In genomic region chr13:54799701-54800100, GRCm38 (mm10) we compare ENCODE assay signal across 9 mouse cellular contexts. TPM values are rescaled to one million over a fixed set of nuclear protein-coding genes. Genes with fewer than 3 reads are reported as not detected.
DNase-seq lines count a peak whose midpoint lies in the region; ATAC-seq and TF ChIP-seq lines count a peak whose summit lies in the region.
"Had no signal": no experiment of that assay in that cellular context is flagged by ENCODE, and none has a peak within 500 bp of the region (broad histone marks: within the 10 kb centered on the region; RNA-seq: fewer than 3 reads in every experiment).

No protein-coding gene starts in this region.

- no peak for TF ChIP-seq EP300 in liver, embryonic 14.5 days (IDR thresholded peaks at IDR 0.05; ENCODE audit: low read depth)

- H3K4me1 ChIP-seq in bone marrow, adult 2 months (ENCODE audit: control insufficient read depth, insufficient read depth, low read length): no peaks in the 10 kb centered on the region
- H3K4me1 ChIP-seq in embryonic fibroblast, embryonic 13.5 days (ENCODE audit: control insufficient read depth, insufficient read depth, low read length): no peaks in the 10 kb centered on the region
- H3K4me1 ChIP-seq in heart, embryonic 11.5 days (ENCODE audit: control insufficient read depth, insufficient read depth, low read length): no peaks in the 10 kb centered on the region
- H3K4me1 ChIP-seq in kidney, postnatal 0 days (replicated peaks; ENCODE audit: insufficient read depth, low read length): no peaks in the 10 kb centered on the region
- H3K4me1 ChIP-seq in liver, embryonic 14.5 days (replicated peaks; ENCODE audit: control insufficient read depth in 2 of 2, insufficient read depth in 2 of 2, low read length in 1 of 2): no peaks in the 10 kb centered on the region
- no peaks in the 10 kb centered on the region for H3K4me1 ChIP-seq in neural tube, embryonic 14.5 days (ENCODE audit: control insufficient read depth, insufficient read depth, low read length)

- ATAC-seq in heart, embryonic 11.5 days (replicated peaks; ENCODE audit: insufficient number of reproducible peaks, low FRiP score, low TSS enrichment): no peak
- no peak for ATAC-seq in kidney, postnatal 0 days (replicated peaks; ENCODE audit: low FRiP score, low read depth)
- no peak for ATAC-seq in liver, embryonic 14.5 days (ENCODE audit: insufficient read depth)
- no peak for ATAC-seq in neural tube, embryonic 14.5 days (ENCODE audit: low read depth)

- H3K4me2 ChIP-seq in heart, embryonic 11.5 days: peak overlapping the region; percentile 46
- no peak overlapping the region for H3K4me2 ChIP-seq in kidney, postnatal 0 days (ENCODE audit: low read length)
- H3K4me2 ChIP-seq in liver, embryonic 14.5 days (ENCODE audit: low read depth): no peak overlapping the region
- no peak overlapping the region; the same call in 1 of the 2 replicates for H3K4me2 ChIP-seq in neural tube, embryonic 14.5 days (ENCODE audit: low read depth, low read length)

- no peak overlapping the region for H3K27ac ChIP-seq in bone marrow, adult 2 months (ENCODE audit: control insufficient read depth, insufficient read depth, low read depth, low read length, poor library complexity)
- H3K27ac ChIP-seq in embryonic fibroblast, embryonic 13.5 days (ENCODE audit: insufficient read depth, low read length): no peak overlapping the region
- no peak overlapping the region for H3K27ac ChIP-seq in heart, embryonic 11.5 days (ENCODE audit: low read depth, low read length)
- no peak overlapping the region for H3K27ac ChIP-seq in kidney, postnatal 0 days
- H3K27ac ChIP-seq in liver, embryonic 14.5 days: no peak overlapping the region
- no peak overlapping the region for H3K27ac ChIP-seq in neural tube, embryonic 14.5 days (ENCODE audit: low read depth, low read length)

- TF ChIP-seq POLR2A in bone marrow, adult 2 months (IDR thresholded peaks at IDR 0.05; ENCODE audit: borderline replicate concordance, control insufficient read depth, low read depth, low read length): no peak
- no peak for TF ChIP-seq POLR2A in embryonic fibroblast, embryonic 13.5 days (IDR thresholded peaks at IDR 0.05; ENCODE audit: low read depth, low read length)

- H3K4me3 ChIP-seq in bone marrow, adult 2 months (replicated peaks; ENCODE audit: control insufficient read depth, low read depth, low read length): no peak overlapping the region
- no peak overlapping the region for H3K4me3 ChIP-seq in embryonic fibroblast, embryonic 13.5 days (ENCODE audit: insufficient read depth, low read length)
- 0 out of 2 replicates have a peak overlapping the region, but pooled peaks have one; percentile 2 for H3K4me3 ChIP-seq in heart, embryonic 11.5 days (ENCODE audit: low read depth, low read length)
- H3K4me3 ChIP-seq in kidney, postnatal 0 days (replicated peaks; ENCODE audit: low read depth, low read length): no peak overlapping the region
- no peak overlapping the region for H3K4me3 ChIP-seq in liver, embryonic 14.5 days (ENCODE audit: insufficient read depth in 1 of 2, low read depth in 2 of 2, low read length in 2 of 2)
- no peak overlapping the region for H3K4me3 ChIP-seq in neural tube, embryonic 14.5 days (ENCODE audit: low read depth, low read length)
- H3K4me3 ChIP-seq: erythroblast, embryonic 14.5 days had no signal

- no peaks in the 10 kb centered on the region for H3K36me3 ChIP-seq in heart, embryonic 11.5 days (ENCODE audit: control insufficient read depth, insufficient read depth, low read length)
- no peaks in the 10 kb centered on the region for H3K36me3 ChIP-seq in kidney, postnatal 0 days (ENCODE audit: insufficient read depth, low read length)
- H3K36me3 ChIP-seq in liver, embryonic 14.5 days (replicated peaks; ENCODE audit: control insufficient read depth, insufficient read depth, low read depth): no peaks in the 10 kb centered on the region
- H3K36me3 ChIP-seq in neural tube, embryonic 14.5 days (ENCODE audit: control insufficient read depth, insufficient read depth, low read length): no peaks in the 10 kb centered on the region

- DNase-seq in CD4-positive, CD25-positive, alpha-beta regulatory T cell, adult 2 months (ENCODE audit: low read depth, low spot score): peak; percentile 83
- DNase-seq in kidney, postnatal 0 days (ENCODE audit: low spot score): peak; percentile 79
- DNase-seq in liver, embryonic 14.5 days (ENCODE audit: low read depth in 3 of 3, low spot score in 3 of 3): peak; percentile 25 to 32 (median 30)
- peak; percentile 62 for DNase-seq in telencephalon, adult 2 months (ENCODE audit: low read depth, low spot score)

- 24% methylated on average over 9 of the region's 9 CpGs for WGBS in bone marrow, adult 2 months
- 14% methylated on average over 9 of the region's 9 CpGs for WGBS in heart, embryonic 11.5 days (ENCODE audit: insufficient replicate concordance)
- WGBS in kidney, postnatal 0 days: 18% methylated on average over 9 of the region's 9 CpGs
- WGBS in liver, embryonic 14.5 days (ENCODE audit: insufficient replicate concordance): 16% methylated on average over 9 of the region's 9 CpGs
- WGBS in neural tube, embryonic 14.5 days: 19% methylated on average over 9 of the region's 9 CpGs

- TF ChIP-seq CTCF in bone marrow, adult 2 months (IDR thresholded peaks at IDR 0.05; ENCODE audit: control insufficient read depth, insufficient read depth, low read length): peak; percentile 95
- TF ChIP-seq CTCF in embryonic fibroblast, embryonic 13.5 days (IDR thresholded peaks at IDR 0.05; ENCODE audit: borderline replicate concordance, insufficient read depth, low read length): peak; percentile 95
- peak; percentile 98 for TF ChIP-seq CTCF in kidney, postnatal 0 days (IDR thresholded peaks at IDR 0.05; ENCODE audit: low read depth)
- TF ChIP-seq CTCF in liver, embryonic 14.5 days (IDR thresholded peaks at IDR 0.05; ENCODE audit: low read depth): peak; percentile 94

- H3K27me3 ChIP-seq in heart, embryonic 11.5 days (ENCODE audit: control insufficient read depth, insufficient read depth, low read length): peaks cover 15% of the 10 kb centered on the region
- H3K27me3 ChIP-seq in kidney, postnatal 0 days (ENCODE audit: insufficient read depth, low read length): 0 out of 2 replicates have a peak, but pooled peaks cover 7% of the 10 kb centered on the region
- H3K27me3 ChIP-seq in liver, embryonic 14.5 days (ENCODE audit: control insufficient read depth, insufficient read depth, low read length): no peaks in the 10 kb centered on the region
- H3K27me3 ChIP-seq in neural tube, embryonic 14.5 days (ENCODE audit: control insufficient read depth, insufficient read depth, low read length): no peaks in the 10 kb centered on the region

- H3K9me3 ChIP-seq in heart, embryonic 11.5 days (replicated peaks; ENCODE audit: control insufficient read depth, low read length): no peaks in the 10 kb centered on the region
- H3K9me3 ChIP-seq in kidney, postnatal 0 days (replicated peaks; ENCODE audit: low read length): no peaks in the 10 kb centered on the region
- H3K9me3 ChIP-seq in liver, embryonic 14.5 days (ENCODE audit: control insufficient read depth, low read length): no peaks in the 10 kb centered on the region
- no peaks in the 10 kb centered on the region for H3K9me3 ChIP-seq in neural tube, embryonic 14.5 days (ENCODE audit: control insufficient read depth, low read length)

- H3K9ac ChIP-seq in heart, embryonic 11.5 days (ENCODE audit: low read depth, low read length): no peak overlapping the region
- H3K9ac ChIP-seq in kidney, postnatal 0 days (ENCODE audit: low read depth, low read length): no peak overlapping the region
- no peak overlapping the region for H3K9ac ChIP-seq in liver, embryonic 14.5 days (replicated peaks)
- 0 out of 2 replicates have a peak overlapping the region, but pooled peaks have one; percentile 11 for H3K9ac ChIP-seq in neural tube, embryonic 14.5 days (replicated peaks; ENCODE audit: low read depth, low read length)

RNA-seq across cellular contexts. Expression of gene Tspan17, which starts 10.5 kb away (rescaled TPM):
- polyA plus RNA-seq in bone marrow, adult 2 months (2011; ENCODE audit: insufficient read depth, insufficient read length, low replicate concordance, missing spikeins): 11.8 and 12.0 TPM in 2 replicates
- 29.9 and 44.7 TPM in 2 replicates for polyA plus RNA-seq in embryonic fibroblast, embryonic 13.5 days (2011; ENCODE audit: insufficient read length, low read depth, missing spikeins)
- polyA plus RNA-seq in heart, embryonic 11.5 days (2014; fragmentation: Nextera tagmentation; extraction: Ambion mirVana): 2.4 and 3.9 TPM in 2 replicates
- polyA plus RNA-seq in kidney, postnatal 0 days (2015; fragmentation: Nextera tagmentation; extraction: Ambion mirVana): 12.8 and 13.0 TPM in 2 replicates
- 0.28 and 0.47 TPM in 2 replicates for polyA plus RNA-seq in liver, embryonic 14.5 days (2012; rRNA removed)
- polyA plus RNA-seq in liver, embryonic 14.5 days (2014; fragmentation: Nextera tagmentation; extraction: Ambion mirVana): 0.58 and 0.99 TPM in 2 replicates
- polyA plus RNA-seq in neural tube, embryonic 14.5 days (2014; fragmentation: Nextera tagmentation; extraction: Ambion mirVana): 78.1 and 82.3 TPM in 2 replicates
- polyA plus RNA-seq: erythroblast, embryonic 14.5 days had no signal

RNA-seq across cellular contexts. Expression of gene Eif4e1b, which starts 15.9 kb away (rescaled TPM):
- 3.1 TPM in 1 of 2 replicates, not detected in the other for polyA plus RNA-seq in bone marrow, adult 2 months (2011; ENCODE audit: insufficient read depth, insufficient read length, low replicate concordance, missing spikeins)
- not detected in 2 replicates for polyA plus RNA-seq in embryonic fibroblast, embryonic 13.5 days (2011; ENCODE audit: insufficient read length, low read depth, missing spikeins)
- polyA plus RNA-seq in heart, embryonic 11.5 days (2014; fragmentation: Nextera tagmentation; extraction: Ambion mirVana): not detected in 2 replicates
- polyA plus RNA-seq in kidney, postnatal 0 days (2015; fragmentation: Nextera tagmentation; extraction: Ambion mirVana): not detected in 2 replicates
- not detected in 2 replicates for polyA plus RNA-seq in liver, embryonic 14.5 days (2012; rRNA removed)
- not detected in 2 replicates for polyA plus RNA-seq in liver, embryonic 14.5 days (2014; fragmentation: Nextera tagmentation; extraction: Ambion mirVana)
- polyA plus RNA-seq in neural tube, embryonic 14.5 days (2014; fragmentation: Nextera tagmentation; extraction: Ambion mirVana): not detected in 2 replicates
- polyA plus RNA-seq: erythroblast, embryonic 14.5 days had no signal

RNA-seq across cellular contexts. Expression of gene Sncb, which starts 33.3 kb away (rescaled TPM):
- polyA plus RNA-seq in bone marrow, adult 2 months (2011; ENCODE audit: insufficient read depth, insufficient read length, low replicate concordance, missing spikeins): not detected in 2 replicates
- not detected in 2 replicates for polyA plus RNA-seq in embryonic fibroblast, embryonic 13.5 days (2011; ENCODE audit: insufficient read length, low read depth, missing spikeins)
- 0.27 and 0.59 TPM in 2 replicates for polyA plus RNA-seq in heart, embryonic 11.5 days (2014; fragmentation: Nextera tagmentation; extraction: Ambion mirVana)
- not detected in 2 replicates for polyA plus RNA-seq in kidney, postnatal 0 days (2015; fragmentation: Nextera tagmentation; extraction: Ambion mirVana)
- 0.02 and 0.06 TPM in 2 replicates for polyA plus RNA-seq in liver, embryonic 14.5 days (2012; rRNA removed)
- not detected in 2 replicates for polyA plus RNA-seq in liver, embryonic 14.5 days (2014; fragmentation: Nextera tagmentation; extraction: Ambion mirVana)
- 61.3 and 118 TPM in 2 replicates for polyA plus RNA-seq in neural tube, embryonic 14.5 days (2014; fragmentation: Nextera tagmentation; extraction: Ambion mirVana)
- polyA plus RNA-seq: erythroblast, embryonic 14.5 days had no signal

RNA-seq across cellular contexts. Expression of gene Gprin1, which starts 50.0 kb away (rescaled TPM):
- not detected in 2 replicates for polyA plus RNA-seq in bone marrow, adult 2 months (2011; ENCODE audit: insufficient read depth, insufficient read length, low replicate concordance, missing spikeins)
- 0.42 and 0.61 TPM in 2 replicates for polyA plus RNA-seq in embryonic fibroblast, embryonic 13.5 days (2011; ENCODE audit: insufficient read length, low read depth, missing spikeins)
- 0.13 TPM in 2 replicates for polyA plus RNA-seq in heart, embryonic 11.5 days (2014; fragmentation: Nextera tagmentation; extraction: Ambion mirVana)
- 0.13 and 0.14 TPM in 2 replicates for polyA plus RNA-seq in kidney, postnatal 0 days (2015; fragmentation: Nextera tagmentation; extraction: Ambion mirVana)
- 0.01 and 0.05 TPM in 2 replicates for polyA plus RNA-seq in liver, embryonic 14.5 days (2012; rRNA removed)
- polyA plus RNA-seq in liver, embryonic 14.5 days (2014; fragmentation: Nextera tagmentation; extraction: Ambion mirVana): 0.03 TPM in 1 of 2 replicates, not detected in the other
- 17.3 and 19.6 TPM in 2 replicates for polyA plus RNA-seq in neural tube, embryonic 14.5 days (2014; fragmentation: Nextera tagmentation; extraction: Ambion mirVana)
- polyA plus RNA-seq: erythroblast, embryonic 14.5 days had no signal

Comparison
In these comparisons a context has a peak if more than half of its experiments do, and no peak if none do; other contexts are left out.
1. DNase-seq: peak in every context shown above with its lines; median percentile 83 in CD4-positive, CD25-positive, alpha-beta regulatory T cell, adult 2 months; 79 in kidney, postnatal 0 days; 62 in telencephalon, adult 2 months; 30 in liver, embryonic 14.5 days.
2. RNA of gene Sncb, which starts 33.3 kb away (polyA plus RNA-seq): 61.3 to 118 TPM in neural tube, embryonic 14.5 days; not detected in bone marrow, adult 2 months, 0.27 to 0.59 TPM in heart, embryonic 11.5 days, 0.02 to 0.06 TPM in liver, embryonic 14.5 days, not detected in embryonic fibroblast, embryonic 13.5 days and not detected in kidney, postnatal 0 days; every median in the first group is over 10 times any median in the second.
3. Peak in every context shown above with its lines, with median percentiles within 50 percentile points of each other: CTCF ChIP-seq.